Mouse (Mus musculus) 3T3-L1 (cell line): ENCODE measurements around the gene Ddx10.

ENCODE experiments used
- DNase-seq: peaks from one replicate; pipeline ENCODE4 v3.0.0-alpha.2; 2015; ENCODE audit warnings: low read depth, low spot score

The Ddx10 gene

GRCm38 (mm10) chr9:53247953-53248397 is at the start of gene Ddx10:
Ddx10 (minus strand) TSS chr9:53248053.
- DNase-seq: peak; percentile 99

- no peak for DNase-seq
These were observed 45.0 kb upstream of the Ddx10 start for GRCm38 (mm10) chr9:53292833-53293232.

GRCm38 (mm10) chr9:53290006-53290405 is 42.2 kb upstream of the Ddx10 start:
- DNase-seq: peak; percentile 74

GRCm38 (mm10) chr9:53286793-53287192 is 38.9 kb upstream of the Ddx10 start:
- DNase-seq: peak; percentile 69

- peak; percentile 73 for DNase-seq
These were observed 31.1 kb upstream of the Ddx10 start for GRCm38 (mm10) chr9:53278997-53279396.

- peak; percentile 68 for DNase-seq
These were observed 28.5 kb upstream of the Ddx10 start for GRCm38 (mm10) chr9:53276381-53276780.

- DNase-seq: no peak
These were observed 24.9 kb upstream of the Ddx10 start for GRCm38 (mm10) chr9:53272714-53273113.

- DNase-seq: no peak
These were observed 24.4 kb upstream of the Ddx10 start for GRCm38 (mm10) chr9:53272207-53272606.

GRCm38 (mm10) chr9:53271281-53272022 is 23.6 kb upstream of the Ddx10 start:
- DNase-seq: no peak

GRCm38 (mm10) chr9:53269466-53269755 is 21.6 kb upstream of the Ddx10 start:
- no peak for DNase-seq

- DNase-seq: peak; percentile 71
These were observed 21.0 kb upstream of the Ddx10 start for GRCm38 (mm10) chr9:53268731-53269465.

GRCm38 (mm10) chr9:53268036-53268435 is 20.2 kb upstream of the Ddx10 start:
- peak; percentile 40 for DNase-seq

GRCm38 (mm10) chr9:53265589-53265988 is 17.7 kb upstream of the Ddx10 start:
- no peak for DNase-seq

- peak; percentile 89 for DNase-seq
These were observed 16.5 kb upstream of the Ddx10 start for GRCm38 (mm10) chr9:53264387-53264786.

GRCm38 (mm10) chr9:53258199-53258598 is 10.3 kb upstream of the Ddx10 start:
- no peak for DNase-seq

- no peak for DNase-seq
These were observed 9.9 kb upstream of the Ddx10 start for GRCm38 (mm10) chr9:53257772-53258171.

- no peak for DNase-seq
These were observed 8.9 kb upstream of the Ddx10 start for GRCm38 (mm10) chr9:53256690-53257305.

GRCm38 (mm10) chr9:53254368-53254767 is 6.5 kb upstream of the Ddx10 start:
- peak; percentile 92 for DNase-seq

GRCm38 (mm10) chr9:53247516-53247915 is 337 bp downstream of the Ddx10 start:
- peak; percentile 23 for DNase-seq

GRCm38 (mm10) chr9:53218181-53218580 is 29.7 kb downstream of the Ddx10 start:
- DNase-seq: peak; percentile 62

- no peak for DNase-seq
These were observed 39.6 kb downstream of the Ddx10 start for GRCm38 (mm10) chr9:53208283-53208682.

GRCm38 (mm10) chr9:53174590-53174989 is 73.3 kb downstream of the Ddx10 start:
- DNase-seq: no peak

- peak; percentile 25 for DNase-seq
These were observed 74.6 kb downstream of the Ddx10 start for GRCm38 (mm10) chr9:53173258-53173657.
